Mouse (Mus musculus): Measurements from ENCODE around the gene Sorl1.

Gene Sorl1

DNA sequence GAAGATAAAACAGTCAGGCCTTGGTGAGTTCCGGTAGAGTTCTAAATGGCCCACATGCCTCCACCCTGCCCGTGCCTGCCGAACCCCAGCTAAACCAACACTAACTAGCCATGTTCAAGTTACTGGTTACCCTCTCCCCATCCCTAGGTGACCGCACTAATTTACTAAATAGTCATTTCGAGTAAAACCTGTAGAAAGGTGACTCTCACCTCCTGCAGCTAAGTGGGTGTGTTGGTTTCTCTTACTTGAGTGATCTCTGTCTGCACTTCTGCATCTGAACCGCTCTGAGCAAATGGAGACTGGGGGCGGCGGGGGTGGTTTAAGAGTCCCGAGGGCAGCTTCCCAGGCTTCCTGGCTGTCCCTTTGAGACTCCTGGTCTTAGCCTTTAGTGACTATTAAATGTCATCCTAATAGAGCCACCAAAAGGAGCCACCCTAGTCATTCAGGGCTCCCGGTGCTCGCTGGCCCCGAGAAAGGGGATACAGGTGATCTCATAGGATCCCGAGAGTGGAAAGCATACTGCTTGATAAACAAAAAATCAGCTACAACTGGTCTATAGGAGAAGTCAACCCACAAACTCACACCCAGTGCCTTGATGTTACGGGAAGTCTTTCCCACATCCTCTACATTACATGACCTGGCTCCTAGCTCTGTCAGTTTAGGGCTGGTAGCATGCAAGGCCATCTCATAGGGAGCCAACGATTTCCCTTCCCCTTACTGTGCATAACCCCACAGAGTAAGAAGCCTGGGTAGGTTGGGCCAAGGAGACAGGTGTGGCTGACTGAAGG is 155.2 kb downstream of the Sorl1 start:
- DNase-seq (ENCODE audit: low read depth, low spot score): no peak

DNA sequence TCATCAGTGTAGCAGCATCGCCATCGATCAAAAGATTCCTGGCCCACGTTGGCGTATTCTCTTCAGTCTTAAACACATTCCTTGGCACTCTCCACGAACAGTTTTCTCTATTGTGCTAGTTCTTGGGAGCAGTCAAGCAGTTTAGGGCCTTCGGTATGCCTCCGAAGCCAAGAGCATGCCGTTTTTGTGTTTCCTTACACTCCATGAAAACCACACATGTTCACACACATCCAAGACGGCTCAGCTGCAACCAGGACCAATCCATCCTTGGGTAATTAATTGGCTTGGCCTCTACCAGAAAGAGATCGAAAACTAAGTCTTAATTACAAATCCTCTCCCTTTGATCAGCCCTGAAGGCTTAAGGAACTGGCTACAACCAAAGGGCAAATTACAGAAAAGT is 162.8 kb downstream of the Sorl1 start:
- no peak for DNase-seq (ENCODE audit: low read depth, low spot score)

DNA sequence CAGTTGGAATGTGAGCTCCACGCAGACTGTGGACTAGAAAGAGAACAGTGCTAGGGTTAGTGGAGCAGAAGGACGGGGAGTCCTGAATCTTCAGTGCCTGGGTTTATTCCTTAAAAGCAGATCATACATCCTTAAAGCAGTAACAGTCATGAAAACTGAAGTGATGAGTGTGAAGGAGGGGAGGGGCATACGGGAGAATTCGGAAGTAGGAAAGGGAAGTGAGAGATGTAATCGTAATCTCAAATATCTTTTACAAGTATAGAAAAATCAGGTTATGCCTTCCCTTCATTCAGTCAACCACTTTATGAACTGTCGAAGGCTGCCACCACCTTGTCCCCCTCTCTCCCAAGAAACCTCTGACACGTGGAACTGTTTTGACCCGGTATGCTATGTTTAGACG is 165.8 kb downstream of the Sorl1 start:
- no peak for DNase-seq (ENCODE audit: low read depth, low spot score)

DNA sequence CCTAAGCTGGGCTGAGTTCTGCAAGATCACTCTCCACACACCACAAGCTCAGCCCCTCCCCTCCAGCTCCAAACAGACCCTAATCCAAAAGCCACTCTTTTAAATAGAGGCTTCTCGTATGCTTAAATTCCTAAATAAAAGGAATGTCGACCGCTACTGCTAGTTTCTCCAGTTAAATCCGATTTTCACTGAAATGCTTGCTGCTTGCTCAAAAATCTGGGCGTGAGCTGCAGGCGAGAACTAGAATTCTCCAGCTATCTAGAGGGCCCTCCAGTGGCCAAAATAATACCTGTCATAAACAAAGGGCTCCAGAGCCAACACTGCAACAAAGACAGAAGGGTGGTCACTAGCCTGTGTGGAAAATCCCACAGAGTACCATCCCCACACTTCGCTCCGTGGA is 170.6 kb downstream of the Sorl1 start:
- DNase-seq (ENCODE audit: low read depth, low spot score): no peak

DNA sequence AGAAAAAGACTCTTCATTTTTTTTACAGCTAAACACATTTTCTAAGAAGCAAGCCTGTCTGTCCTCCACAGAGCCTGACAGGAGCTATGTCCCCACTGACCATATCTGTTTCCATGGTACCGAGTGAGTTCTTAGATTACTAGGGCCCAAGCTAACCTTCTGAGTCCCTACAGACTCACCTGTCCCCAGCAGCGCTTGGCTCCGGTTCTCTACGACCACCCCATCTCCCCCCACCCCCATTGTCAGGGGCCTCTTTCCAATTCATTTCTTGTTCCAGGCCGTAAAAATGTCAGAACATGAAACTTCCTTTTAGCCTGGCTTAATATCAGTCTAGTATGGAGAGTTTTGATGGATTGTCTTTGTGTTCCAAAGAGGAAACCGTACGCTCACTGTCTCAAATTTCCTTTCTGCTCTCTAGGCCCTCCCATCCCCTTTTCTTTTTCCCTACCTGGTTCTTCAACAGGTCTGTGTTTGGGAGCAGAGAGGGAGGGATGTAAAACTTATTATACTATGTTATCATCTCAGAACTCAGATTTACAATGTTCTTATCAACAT is 171.4 kb downstream of the Sorl1 start:
- DNase-seq (ENCODE audit: low read depth, low spot score): no peak

DNA sequence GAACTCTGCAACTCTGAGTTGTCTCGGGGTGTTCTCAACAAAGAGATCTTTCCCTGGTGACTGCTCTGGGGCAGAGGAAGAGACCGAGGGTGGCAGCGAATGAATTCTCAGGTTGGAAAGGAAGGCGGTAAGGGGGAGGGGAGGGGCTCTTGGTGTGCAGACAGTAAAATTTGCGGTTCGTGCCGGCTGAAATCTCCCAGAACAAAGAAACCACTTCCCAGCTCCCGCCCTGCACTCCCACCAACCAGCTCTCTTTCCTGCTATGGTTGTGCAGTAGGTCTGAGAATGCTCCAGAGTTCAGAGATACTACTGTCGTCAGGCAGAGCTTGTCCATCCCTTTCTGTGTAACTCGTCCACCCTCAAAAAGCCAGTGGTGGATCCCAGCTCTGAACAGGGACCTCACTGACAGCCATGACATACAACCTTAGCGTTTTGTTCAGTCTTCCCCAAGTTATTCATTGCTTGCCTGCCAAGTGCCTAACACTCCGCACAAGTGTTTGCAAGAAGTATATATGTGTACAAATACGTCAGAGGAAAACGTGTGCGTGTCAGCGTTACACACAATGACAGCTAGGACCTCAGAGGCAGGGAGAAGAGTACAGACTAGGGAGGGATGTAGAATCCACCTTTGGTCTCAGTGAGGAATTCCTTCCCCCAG is 172.5 kb downstream of the Sorl1 start:
- no peak for DNase-seq (ENCODE audit: low read depth, low spot score)

DNA sequence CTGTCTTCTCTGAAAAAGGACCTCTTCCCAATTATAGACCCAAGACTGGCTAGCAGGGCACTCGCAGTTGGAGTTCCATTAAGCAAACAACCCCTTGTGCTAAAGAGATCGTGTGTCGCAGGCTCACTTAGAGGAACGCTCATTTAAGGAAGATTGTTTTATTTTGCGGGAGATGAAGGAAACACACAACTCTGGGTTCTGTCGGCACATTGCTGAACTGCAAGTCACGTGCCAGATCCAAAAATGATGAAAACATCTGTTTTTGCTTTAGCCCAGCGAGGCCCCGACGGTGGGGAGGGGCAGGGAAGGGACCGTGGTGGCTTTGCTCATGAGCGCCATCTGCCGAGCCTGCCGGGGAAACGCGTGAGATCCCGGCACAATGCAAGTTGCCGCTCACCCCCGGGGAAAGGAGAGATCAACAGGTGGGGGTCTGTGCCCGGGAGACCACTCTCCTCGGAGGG is 173.1 kb downstream of the Sorl1 start:
- no peak for DNase-seq (ENCODE audit: low read depth, low spot score)

DNA sequence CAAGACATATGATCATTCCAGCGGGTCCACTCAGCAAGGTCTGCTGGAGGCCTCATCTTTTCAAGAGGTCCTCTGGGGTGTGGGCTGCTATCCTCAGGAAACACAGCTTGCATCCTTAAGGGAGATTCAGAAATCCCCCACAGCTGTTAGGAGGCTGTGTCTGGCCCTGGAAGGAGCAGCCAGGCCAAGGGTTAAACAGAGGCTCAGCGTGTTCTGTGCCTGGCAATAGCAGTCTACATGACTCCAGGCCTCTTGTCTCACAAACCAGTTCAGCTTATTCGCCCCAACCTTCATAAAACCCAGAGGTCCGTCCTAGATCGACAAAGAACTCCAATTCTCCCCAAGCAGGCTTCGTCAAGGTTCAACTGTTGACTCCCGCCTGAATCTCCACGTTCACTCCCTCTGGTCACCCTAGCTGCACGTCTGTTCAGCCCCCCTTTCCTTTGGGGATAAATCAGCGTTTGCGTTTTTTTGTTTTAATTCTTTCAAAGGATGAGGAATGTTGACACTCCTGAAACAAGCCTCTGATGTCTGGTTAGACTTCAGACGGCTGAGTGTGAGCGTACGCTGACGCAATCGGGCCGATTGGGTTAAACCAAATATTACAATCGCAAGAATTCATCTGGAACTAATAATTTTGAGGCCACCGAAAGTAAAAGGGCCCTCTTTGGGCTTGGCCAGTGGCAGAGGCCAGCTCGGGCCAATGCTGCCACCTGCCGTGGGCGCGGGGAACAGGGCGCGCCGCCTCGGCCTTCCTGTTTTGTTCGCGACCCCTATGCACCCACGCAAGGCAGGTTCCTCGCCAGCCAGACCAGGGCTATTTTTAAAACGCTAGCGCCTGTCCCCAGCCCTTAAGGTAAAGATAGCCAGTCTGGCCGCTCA is 173.7 kb downstream of the Sorl1 start:
- DNase-seq (ENCODE audit: low read depth, low spot score): no peak

DNA sequence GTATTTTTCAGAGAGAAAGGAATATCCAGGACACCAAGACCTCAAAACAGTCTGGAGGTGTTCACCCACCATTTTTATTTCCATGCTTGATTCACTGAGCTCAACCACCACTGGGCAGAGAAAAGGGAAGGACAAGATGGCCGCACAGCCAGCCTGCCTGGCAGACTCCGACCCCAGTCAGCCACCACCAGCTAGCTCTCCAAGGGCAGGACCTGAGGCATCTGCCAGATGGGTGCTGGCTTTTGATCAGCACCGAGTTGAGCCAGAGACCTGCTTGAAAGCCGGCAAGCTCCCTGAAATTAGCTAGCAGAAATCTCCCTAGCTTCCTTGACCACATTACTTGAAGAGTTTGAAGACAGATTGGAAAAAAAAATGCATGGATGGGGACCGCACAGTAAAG is 174.6 kb downstream of the Sorl1 start:
- no peak for DNase-seq (ENCODE audit: low read depth, low spot score)

DNA sequence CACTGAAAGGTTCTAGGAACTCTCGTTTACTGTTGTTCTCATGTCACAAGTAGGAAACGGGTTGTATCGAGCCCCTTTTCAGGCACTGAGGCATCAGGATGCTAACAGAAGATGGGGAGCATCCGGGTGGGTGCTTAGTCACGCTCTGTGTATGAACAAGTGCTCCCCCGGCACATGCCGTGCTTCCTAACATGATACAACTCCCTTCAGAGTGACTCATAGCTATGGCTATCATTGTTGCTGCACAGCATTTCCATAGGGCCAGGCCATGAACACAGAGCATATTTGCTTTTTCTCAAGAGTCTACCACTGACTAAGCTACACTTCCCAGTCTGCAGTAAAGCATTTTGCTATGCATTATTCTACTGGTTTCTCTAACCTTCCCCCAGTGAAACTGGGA is 179.1 kb downstream of the Sorl1 start:
- no peak for DNase-seq (ENCODE audit: low read depth, low spot score)

DNA sequence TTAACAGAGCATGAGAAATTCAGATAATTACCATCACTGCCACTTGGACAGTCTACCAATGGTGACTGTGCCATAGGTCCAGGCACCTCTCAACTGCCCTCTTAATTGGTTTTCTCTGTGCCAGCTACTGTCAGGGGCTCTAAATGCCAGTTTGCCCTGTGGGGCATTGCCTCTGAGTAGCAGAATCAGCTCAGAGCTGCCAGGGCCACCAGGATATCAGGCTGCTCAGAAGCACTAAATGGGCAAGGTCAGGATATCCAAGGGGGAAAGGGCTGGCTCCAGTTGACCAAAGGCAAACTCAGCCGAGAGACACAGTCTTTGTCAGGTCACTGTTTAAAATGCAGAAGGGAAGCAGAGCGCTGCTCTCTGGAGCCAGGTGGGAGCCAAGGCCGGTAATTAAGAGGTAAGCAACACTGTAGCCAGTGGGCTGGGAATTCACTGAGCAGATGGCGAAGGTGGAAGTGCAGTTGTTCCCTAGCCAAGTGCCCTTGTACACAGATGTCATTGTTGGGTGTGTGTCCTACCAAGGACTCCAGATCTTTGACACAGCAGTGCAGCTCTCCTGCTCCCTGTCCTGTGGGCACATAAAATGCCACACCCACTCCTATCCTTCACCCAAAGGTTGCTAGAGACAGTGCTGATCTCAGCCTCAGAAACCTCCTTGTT is 181.0 kb downstream of the Sorl1 start:
- no peak for DNase-seq (ENCODE audit: low read depth, low spot score)

DNA sequence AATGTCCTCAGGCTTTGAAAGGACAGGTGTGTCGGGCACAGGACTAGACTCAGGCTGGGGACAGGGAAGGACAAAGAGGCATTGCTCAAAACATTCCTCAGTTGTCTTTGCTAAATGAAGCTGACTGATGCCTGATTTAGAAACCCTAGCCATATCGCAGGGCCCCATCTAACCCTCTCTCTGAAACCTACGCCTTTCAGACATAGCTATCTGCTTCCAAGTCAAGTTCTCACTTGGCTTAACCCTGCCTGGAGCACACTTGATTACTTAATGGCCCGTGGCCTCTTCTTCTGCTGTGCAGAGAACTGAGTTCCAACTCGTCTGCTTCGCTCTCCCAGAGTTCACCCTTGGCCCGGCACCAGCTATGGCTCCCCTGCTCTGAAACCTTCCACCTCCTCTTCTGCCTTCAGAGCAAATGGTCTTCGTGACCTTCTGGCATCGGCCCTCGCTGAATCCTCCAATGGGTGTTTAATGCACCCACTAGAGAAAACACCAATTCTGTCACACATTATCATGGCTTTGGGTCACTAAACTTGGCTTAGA is 183.7 kb downstream of the Sorl1 start:
- DNase-seq (ENCODE audit: low read depth, low spot score): no peak

DNA sequence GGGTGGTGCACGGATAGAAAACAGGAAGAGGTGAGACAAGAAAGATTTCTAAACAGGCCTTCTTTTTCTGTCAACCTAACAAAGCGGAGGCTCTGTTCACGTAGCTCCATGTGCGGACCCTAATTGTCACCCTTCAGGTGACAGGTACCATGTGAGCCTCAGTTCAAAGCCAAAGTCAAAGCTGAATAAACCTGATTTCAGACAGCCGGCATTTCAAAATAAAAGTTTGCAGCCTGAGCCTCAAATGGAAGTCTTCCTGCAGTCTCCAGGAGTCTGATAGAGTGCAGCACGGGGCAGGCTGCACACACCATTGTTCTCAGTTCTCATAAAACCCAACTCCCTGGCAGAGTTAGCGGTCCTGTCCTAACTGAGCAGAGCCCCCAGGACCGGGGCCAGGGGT is 185.6 kb downstream of the Sorl1 start:
- no peak for DNase-seq (ENCODE audit: low read depth, low spot score)

DNA sequence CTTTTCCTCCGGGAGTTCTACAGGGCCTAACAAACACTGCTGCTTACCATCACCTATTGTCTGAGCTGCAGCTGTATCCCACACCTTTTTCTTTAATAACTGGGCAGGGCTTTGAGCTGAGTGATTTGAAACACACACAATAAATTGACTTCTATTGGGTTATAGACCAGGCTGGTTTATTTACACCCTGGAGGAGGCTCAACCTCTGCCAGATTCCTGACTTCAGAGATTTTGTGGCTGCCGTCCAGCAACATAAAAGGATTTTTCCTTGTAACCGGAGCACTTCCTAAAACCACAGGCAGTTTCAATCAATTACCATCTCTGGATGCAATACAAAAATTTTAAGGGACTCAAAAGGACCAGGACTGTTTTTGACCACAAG is 186.1 kb downstream of the Sorl1 start:
- DNase-seq (ENCODE audit: low read depth, low spot score): no peak

DNA sequence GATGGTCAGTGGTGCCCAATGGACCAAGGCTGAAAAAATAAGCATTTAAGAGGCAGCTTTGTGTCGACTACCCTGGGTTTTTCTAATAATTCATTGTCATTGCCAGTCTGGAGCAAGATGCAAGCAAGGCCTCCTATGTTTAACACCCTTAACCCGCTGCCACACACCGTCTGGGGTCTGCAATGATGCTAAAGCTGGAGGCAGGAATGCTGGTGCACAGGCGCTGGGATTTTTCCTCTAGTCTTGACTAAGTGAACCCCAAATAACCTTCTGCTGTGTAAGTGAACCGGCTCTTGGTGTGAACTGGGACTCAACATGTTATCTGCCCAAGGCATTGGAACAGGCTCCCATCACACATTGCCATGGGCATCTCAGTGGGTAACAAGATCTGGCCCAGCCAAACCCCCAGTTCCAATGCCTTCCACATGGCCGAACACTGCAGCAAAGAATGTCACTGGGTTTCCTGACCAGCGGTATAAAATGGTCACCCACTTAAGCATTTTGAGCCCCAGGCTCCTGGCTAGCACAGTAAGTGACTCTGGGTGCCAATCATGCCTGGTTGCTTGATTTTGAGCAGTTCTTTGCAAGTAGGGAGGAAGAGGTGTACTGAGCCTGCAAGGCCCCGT is 186.6 kb downstream of the Sorl1 start:
- DNase-seq (ENCODE audit: low read depth, low spot score): no peak

DNA sequence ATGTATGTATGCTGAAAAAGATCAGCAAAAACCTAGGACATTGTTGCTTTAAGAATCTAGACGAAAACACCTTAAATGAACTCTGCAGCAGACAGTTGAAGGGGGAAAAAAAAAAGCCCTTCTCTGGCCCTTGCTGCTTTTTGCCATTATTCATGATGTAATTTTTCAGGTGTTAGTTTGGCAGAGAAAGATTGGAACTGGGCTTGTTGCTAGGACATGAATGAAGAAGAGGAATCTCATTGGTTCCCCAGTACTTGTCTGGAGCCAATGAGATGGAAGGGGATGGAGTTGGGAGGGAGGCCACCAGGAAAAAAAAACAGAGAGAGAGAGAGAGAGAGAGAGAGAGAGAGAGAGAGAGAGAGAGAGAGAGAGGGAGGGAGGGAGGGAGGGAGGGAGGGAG is 187.5 kb downstream of the Sorl1 start:
- no peak for DNase-seq (ENCODE audit: low read depth, low spot score)

DNA sequence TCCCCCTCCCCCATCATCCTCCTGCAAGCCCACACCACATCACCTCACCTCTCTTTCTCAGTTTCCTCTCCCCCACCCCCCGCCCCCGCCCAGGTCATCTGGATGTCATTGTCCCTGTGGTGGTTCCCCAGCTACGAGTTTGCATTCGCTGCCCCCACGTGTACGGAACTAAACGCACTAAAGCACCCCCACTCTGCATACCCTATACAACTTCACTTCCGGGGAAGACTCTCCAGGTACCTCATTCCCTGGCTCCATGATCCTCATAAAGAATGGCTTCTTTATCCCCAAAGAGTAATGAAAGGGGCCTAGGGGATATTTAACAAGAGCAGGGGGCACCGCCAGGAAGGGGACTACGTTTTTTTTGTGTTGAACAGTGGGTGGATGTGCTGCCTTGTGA is 188.1 kb downstream of the Sorl1 start:
- no peak for DNase-seq (ENCODE audit: low read depth, low spot score)

DNA sequence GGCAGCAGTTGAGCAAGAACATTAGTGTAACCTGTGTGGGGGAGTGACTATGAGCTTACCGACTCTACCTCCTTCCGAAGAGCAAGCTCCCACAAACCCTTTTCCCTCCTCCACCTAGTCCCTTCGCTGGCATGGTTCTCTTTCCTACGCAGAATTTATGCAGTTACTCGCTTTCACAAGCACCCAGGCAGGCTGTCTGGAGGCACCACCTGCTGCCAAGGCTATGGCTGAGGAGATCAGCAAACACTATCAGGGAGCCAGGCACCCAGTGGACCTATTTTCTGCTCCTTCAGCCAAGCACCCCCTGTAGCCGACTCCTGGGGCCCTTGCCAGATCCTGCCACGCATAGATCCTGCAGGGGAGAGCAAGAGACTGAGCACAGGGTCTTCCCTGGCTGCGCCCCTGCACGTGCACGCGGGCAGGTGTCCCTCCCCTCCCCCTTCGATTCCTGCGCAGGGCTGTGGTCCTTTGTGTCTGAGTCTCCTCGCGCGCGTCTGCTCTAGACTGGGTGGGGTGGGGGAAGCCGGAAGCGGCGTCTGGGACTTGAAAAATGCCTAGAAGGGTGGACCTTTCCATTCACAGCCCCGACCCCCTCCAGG is 188.6 kb downstream of the Sorl1 start:
- no peak for DNase-seq (ENCODE audit: low read depth, low spot score)

DNA sequence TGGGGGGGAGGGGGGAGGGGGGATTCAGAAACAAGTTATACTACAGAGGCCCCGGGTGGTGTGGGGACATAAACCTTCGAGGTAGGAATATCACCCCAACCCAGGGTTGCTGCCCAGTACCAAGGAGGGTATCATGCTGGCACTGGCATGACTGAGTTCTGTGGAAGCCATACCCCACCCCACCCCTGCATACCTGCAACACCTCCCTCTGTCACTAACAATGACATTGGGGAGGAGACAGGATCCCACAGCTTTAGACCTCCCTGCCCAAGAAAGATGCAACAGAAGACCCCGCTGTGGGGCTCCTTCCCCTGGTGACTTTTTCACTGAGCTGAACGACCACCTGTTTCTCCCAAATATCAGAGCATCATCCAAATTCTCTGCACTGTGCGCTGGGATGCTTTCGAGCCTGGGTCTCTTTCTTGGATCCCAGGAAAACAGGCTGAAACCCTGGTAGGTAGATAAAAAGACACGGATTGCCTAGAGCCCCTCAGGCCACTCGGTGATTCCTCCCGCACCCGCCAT is 189.2 kb downstream of the Sorl1 start:
- no peak for DNase-seq (ENCODE audit: low read depth, low spot score)

DNA sequence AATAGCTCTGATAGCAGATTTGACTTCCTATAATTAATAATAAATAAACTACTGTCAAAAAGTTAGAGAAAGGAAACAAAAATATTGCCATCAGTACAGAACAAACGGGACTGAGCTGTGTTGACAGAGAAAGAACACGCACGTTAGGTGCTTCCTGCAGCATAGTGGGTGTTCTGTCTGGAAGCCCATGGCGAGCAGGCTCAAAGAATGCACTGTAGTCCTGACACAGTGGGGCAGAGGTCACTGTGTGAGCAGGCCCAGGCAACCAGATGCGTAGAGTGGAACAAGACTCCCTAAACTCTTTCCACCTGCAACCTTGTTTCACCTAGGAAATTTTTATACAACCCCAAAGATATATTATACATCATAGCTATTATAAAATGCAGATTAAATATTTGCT is 194.1 kb downstream of the Sorl1 start:
- DNase-seq (ENCODE audit: low read depth, low spot score): no peak

Measured in c-Kit-negative CD71-positive TER-119-positive erythroid progenitor cells, embryonic 14.5 days (primary cell).